Mouse (Mus musculus) stomach, embryonic 14.5 days (tissue): Measurements from ENCODE around the gene Slc7a11. TPM values are rescaled to one million over a fixed set of nuclear protein-coding genes. Genes with fewer than 3 reads are reported as not detected.

Source experiments
- ATAC-seq: fragments of 200-750 bp; cut with Nextera tagmentation; 2 replicates; pipeline ENCODE4 v1.8.0; 2017; ENCODE audit warnings: low read depth, moderate TSS enrichment; ENCODE audit not compliant: insufficient number of reproducible peaks, insufficient read depth, low FRiP score
- H3K27ac ChIP-seq: fragments of 300-500 bp; sonication (generic); 2 replicates; pipeline ENCODE4 v1.5.1; 2014; ENCODE audit warnings: mild to moderate bottlenecking, low read length, moderate library complexity, mixed read lengths
- H3K27me3 ChIP-seq: fragments of 300-500 bp; sonication (generic); 2 replicates; pipeline ENCODE4 v1.6.1; 2014; ENCODE audit warnings: low read length, control low read depth, mixed read lengths; ENCODE audit not compliant: control insufficient read depth, insufficient read depth
- H3K36me3 ChIP-seq: fragments of 300-500 bp; sonication (generic); 2 replicates; pipeline ENCODE4 v1.6.1; 2014; ENCODE audit warnings: mild to moderate bottlenecking, control low read depth, low read length, moderate library complexity, mixed read lengths; ENCODE audit not compliant: control insufficient read depth, insufficient read depth
- H3K4me1 ChIP-seq: fragments of 300-500 bp; sonication (generic); 2 replicates; pipeline ENCODE4 v1.6.1; 2014; ENCODE audit warnings: low read length, control low read depth, mixed read lengths; ENCODE audit not compliant: control insufficient read depth, insufficient read depth
- H3K4me2 ChIP-seq: fragments of 300-500 bp; sonication (generic); replicated peaks from 2 replicates; pipeline ENCODE4 v1.6.1; 2014; ENCODE audit warnings: low read depth, low read length, control low read depth
- H3K4me3 ChIP-seq: fragments of 300-500 bp; sonication (generic); 2 replicates; pipeline ENCODE4 v1.5.1; 2014; ENCODE audit warnings: low read depth, low read length, control low read depth
- H3K9ac ChIP-seq: fragments of 300-500 bp; sonication (generic); replicated peaks from 2 replicates; pipeline ENCODE4 v1.6.1; 2014; ENCODE audit warnings: low read depth, mild to moderate bottlenecking, control low read depth, low read length, moderate library complexity, mixed read lengths
- H3K9me3 ChIP-seq: fragments of 300-500 bp; sonication (generic); 2 replicates; pipeline ENCODE4 v1.6.1; 2016; ENCODE audit warnings: low read depth, low read length, control low read depth; ENCODE audit not compliant: control insufficient read depth
- WGBS: fragments of 180-500 bp; shearing (Covaris S2); extraction: QIAGEN DNeasy Blood & Tissue Kit; methylation state at CpG from one replicate; pipeline ENCODE4 v1.1.7; 2014; 5-methylcytosine and 5-hydroxymethylcytosine counted together
- polyA plus RNA-seq: library from polyadenylated mRNA; unstranded; fragments of >200 nt; fragmentation: Nextera tagmentation; extraction: Ambion mirVana; gene quantifications from 2 replicates; pipeline ENCODE4 v1.2.1, GENCODE M21; 2014

The Slc7a11 gene
- polyA plus RNA-seq, 1 experiment from 2014 or later = 0.29 TPM

DNA sequence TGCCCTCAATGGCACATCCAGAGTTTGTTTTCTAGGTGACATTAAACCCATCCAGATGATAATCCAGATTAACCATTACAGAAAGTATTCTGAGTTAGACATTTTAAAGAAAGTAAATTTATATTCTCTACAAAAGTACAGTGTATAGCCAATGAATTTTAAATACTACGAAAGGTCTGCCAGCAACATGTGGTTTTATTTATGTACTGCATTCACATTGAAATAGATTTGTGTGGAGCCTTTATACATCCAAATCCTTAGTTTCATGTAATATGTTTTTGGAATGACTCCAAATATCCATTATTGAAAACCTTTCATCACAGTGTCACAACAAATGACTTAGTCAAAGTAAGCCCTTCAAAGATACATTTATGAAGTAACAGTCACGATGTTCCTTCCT lies 402.3 kb downstream of the Slc7a11 start:
- ATAC-seq = no peak
- 77% methylated on average over 2 of the region's 2 CpGs for WGBS
- no peaks in the 10 kb centered on the region for H3K9me3 ChIP-seq
- H3K4me2 ChIP-seq = no peak overlapping the region
- H3K9ac ChIP-seq = no peak overlapping the region
- no peaks in the 10 kb centered on the region for H3K27me3 ChIP-seq
- no peaks in the 10 kb centered on the region for H3K36me3 ChIP-seq
- H3K27ac ChIP-seq = no peak overlapping the region
- no peaks in the 10 kb centered on the region for H3K4me1 ChIP-seq
- no peak overlapping the region for H3K4me3 ChIP-seq

GRCm38 (mm10) chr3:50035875-50036528 lies 407.4 kb downstream of the Slc7a11 start:
- Histone ChIP-seq H3K9ac (no peak overlapping the region), H3K4me2 (no peak overlapping the region), H3K9me3 (no peaks in the 10 kb centered on the region), H3K27me3 (no peaks in the 10 kb centered on the region), H3K27ac (no peak overlapping the region), H3K4me1 (no peaks in the 10 kb centered on the region), H3K4me3 (no peak overlapping the region), H3K36me3 (no peaks in the 10 kb centered on the region)
- 73% methylated on average over 9 of the region's 9 CpGs for WGBS
- no peak for ATAC-seq

GRCm38 (mm10) chr3:50033325-50033724 lies 410.1 kb downstream of the Slc7a11 start:
- Histone ChIP-seq H3K4me2 (no peak overlapping the region), H3K36me3 (no peaks in the 10 kb centered on the region), H3K9me3 (no peaks in the 10 kb centered on the region), H3K4me1 (no peaks in the 10 kb centered on the region), H3K27ac (no peak overlapping the region), H3K27me3 (no peaks in the 10 kb centered on the region), H3K4me3 (no peak overlapping the region), H3K9ac (no peak overlapping the region)
- ATAC-seq = no peak
- WGBS = 60% methylated on average over 3 of the region's 3 CpGs

DNA sequence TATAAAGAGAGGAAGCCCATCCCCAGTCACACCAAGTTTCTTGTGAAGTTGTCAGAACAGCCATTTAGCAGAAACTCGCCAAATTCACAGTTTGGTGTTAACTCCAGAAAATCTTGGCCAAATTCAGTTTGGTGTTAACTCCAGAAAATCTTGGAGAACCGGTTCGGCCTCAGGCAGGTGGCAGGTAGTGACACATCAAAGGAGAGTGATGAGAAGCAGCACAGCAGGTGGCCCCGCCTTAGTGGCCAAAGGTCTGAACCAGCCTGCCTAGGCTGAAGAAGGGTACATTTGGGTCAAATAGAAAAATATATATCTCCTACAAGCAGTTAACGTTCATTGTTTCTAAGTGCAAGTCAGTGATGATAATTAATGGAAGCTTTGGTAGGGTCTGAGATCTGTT lies 417.4 kb downstream of the Slc7a11 start:
- 43% methylated on average over 5 of the region's 5 CpGs for WGBS
- H3K9ac ChIP-seq = no peak overlapping the region
- no peak overlapping the region for H3K4me2 ChIP-seq
- H3K4me1 ChIP-seq = no peaks in the 10 kb centered on the region
- H3K9me3 ChIP-seq = no peaks in the 10 kb centered on the region
- no peak for ATAC-seq
- no peaks in the 10 kb centered on the region for H3K27me3 ChIP-seq
- H3K4me3 ChIP-seq = no peak overlapping the region
- H3K27ac ChIP-seq = no peak overlapping the region
- no peaks in the 10 kb centered on the region for H3K36me3 ChIP-seq

DNA sequence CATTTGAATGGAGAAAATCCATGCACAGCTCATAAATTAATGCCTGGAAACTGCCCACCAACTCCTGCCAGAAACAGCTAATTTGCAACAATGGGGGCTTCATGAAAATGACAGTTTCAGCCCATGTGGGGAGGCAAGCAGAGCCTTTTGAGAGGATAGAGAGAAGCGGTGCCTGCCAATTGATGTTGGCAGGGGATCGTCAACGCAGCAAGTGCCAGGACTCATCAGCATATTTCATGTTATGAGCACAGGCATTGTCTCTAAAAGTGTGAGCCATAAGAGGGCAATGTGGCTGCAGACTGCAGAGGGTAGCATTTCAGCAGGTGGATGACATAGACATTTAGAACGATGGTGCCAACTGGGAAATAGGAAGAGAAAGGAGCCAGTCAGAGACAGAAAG lies 429.0 kb downstream of the Slc7a11 start:
- ATAC-seq = no peak
- Histone ChIP-seq H3K27me3 (no peaks in the 10 kb centered on the region), H3K4me3 (no peak overlapping the region), H3K4me1 (no peaks in the 10 kb centered on the region), H3K36me3 (no peaks in the 10 kb centered on the region), H3K9me3 (no peaks in the 10 kb centered on the region), H3K27ac (no peak overlapping the region), H3K4me2 (no peak overlapping the region), H3K9ac (no peak overlapping the region)
- 63% methylated on average over 4 of the region's 4 CpGs for WGBS

- Histone ChIP-seq H3K36me3 (no peaks in the 10 kb centered on the region), H3K4me1 (no peaks in the 10 kb centered on the region), H3K4me3 (no peak overlapping the region), H3K27ac (peak overlapping the region; percentile 44; the same call in 1 of the 2 replicates), H3K9ac (no peak overlapping the region), H3K9me3 (no peaks in the 10 kb centered on the region), H3K4me2 (no peak overlapping the region), H3K27me3 (no peaks in the 10 kb centered on the region)
- WGBS = 30% methylated on average over 3 of the region's 3 CpGs
- ATAC-seq = peak; percentile 33; the same call in 1 of the 2 replicates
Measured at GRCm38 (mm10) chr3:50012012-50012411, 431.4 kb downstream of the Slc7a11 start.

GRCm38 (mm10) chr3:50003970-50004683 lies 439.3 kb downstream of the Slc7a11 start:
- H3K4me2 ChIP-seq = no peak overlapping the region
- ATAC-seq = peak; percentile 49; the same call in 1 of the 2 replicates
- H3K4me3 ChIP-seq = no peak overlapping the region
- H3K27ac ChIP-seq = peak overlapping the region; percentile 33; the same call in 1 of the 2 replicates
- H3K27me3 ChIP-seq = no peaks in the 10 kb centered on the region
- H3K36me3 ChIP-seq = no peaks in the 10 kb centered on the region
- no peaks in the 10 kb centered on the region for H3K4me1 ChIP-seq
- 32% methylated on average over 5 of the region's 5 CpGs for WGBS
- no peaks in the 10 kb centered on the region for H3K9me3 ChIP-seq
- no peak overlapping the region for H3K9ac ChIP-seq

- H3K27ac ChIP-seq = no peak overlapping the region
- ATAC-seq = no peak
- H3K9me3 ChIP-seq = no peaks in the 10 kb centered on the region
- no peak overlapping the region for H3K4me2 ChIP-seq
- H3K4me3 ChIP-seq = no peak overlapping the region
- no peaks in the 10 kb centered on the region for H3K36me3 ChIP-seq
- H3K27me3 ChIP-seq = no peaks in the 10 kb centered on the region
- H3K9ac ChIP-seq = no peak overlapping the region
- no peaks in the 10 kb centered on the region for H3K4me1 ChIP-seq
Measured at GRCm38 (mm10) chr3:50002067-50002466, 441.3 kb downstream of the Slc7a11 start.
